Mouse (Mus musculus): ENCODE measurements around the gene Cald1. TPM values are rescaled to one million over a fixed set of nuclear protein-coding genes. Genes with fewer than 3 reads are reported as not detected.
A peak's percentile ranks its signal among the peaks of the same experiment; 100 is the strongest.

The Cald1 gene
- total RNA-seq (2021), result 99.5 and 102 TPM in 2 replicates
- long read RNA-seq, experiment 1, full-length matches to known transcripts, result 18 of 25 reads
- long read RNA-seq, experiment 1, partial matches to known transcripts, result 3 of 25 reads
- long read RNA-seq, experiment 1, other reads (novel, unspliced or antisense), result 4 of 25 reads
- long read RNA-seq, experiment 2, full-length matches to known transcripts, result 18 of 26 reads
- long read RNA-seq, experiment 2, partial matches to known transcripts, result 3 of 26 reads
- long read RNA-seq, experiment 2, other reads (novel, unspliced or antisense), result 5 of 26 reads

- DNase-seq, result peak; percentile 19
Measured at GRCm38 (mm10) chr6:34598121-34599065, at the start of gene Cald1. Gene Cald1 (plus strand): TSS chr6:34598500.

- peak; percentile 77 for DNase-seq
Measured at GRCm38 (mm10) chr6:34549017-34549416, 49.3 kb upstream of the Cald1 start.

GRCm38 (mm10) chr6:34552489-34553157 is 45.7 kb upstream of the Cald1 start:
- no peak for DNase-seq

- no peak for DNase-seq
Measured at GRCm38 (mm10) chr6:34554291-34554997, 43.9 kb upstream of the Cald1 start.

GRCm38 (mm10) chr6:34559521-34559920 is 38.8 kb upstream of the Cald1 start:
- no peak for DNase-seq

GRCm38 (mm10) chr6:34565176-34565880 is 33.0 kb upstream of the Cald1 start:
- DNase-seq, result peak; percentile 53

- no peak for DNase-seq
Measured at GRCm38 (mm10) chr6:34567298-34567697, 31.0 kb upstream of the Cald1 start.

- peak; percentile 31 for DNase-seq
Measured at GRCm38 (mm10) chr6:34579504-34580068, 18.7 kb upstream of the Cald1 start.

GRCm38 (mm10) chr6:34583365-34583764 is 14.9 kb upstream of the Cald1 start:
- DNase-seq, result no peak

GRCm38 (mm10) chr6:34588066-34588465 is 10.2 kb upstream of the Cald1 start:
- no peak for DNase-seq

GRCm38 (mm10) chr6:34590716-34591115 is 7.6 kb upstream of the Cald1 start:
- DNase-seq, result no peak

GRCm38 (mm10) chr6:34593353-34593752 is 4.9 kb upstream of the Cald1 start:
- DNase-seq, result no peak

- DNase-seq, result no peak
Measured at GRCm38 (mm10) chr6:34597316-34597715, 984 bp upstream of the Cald1 start.

GRCm38 (mm10) chr6:34599171-34599570 is 871 bp downstream of the Cald1 start:
- DNase-seq, result no peak

GRCm38 (mm10) chr6:34599631-34600111 is 1.4 kb downstream of the Cald1 start:
- no peak for DNase-seq

GRCm38 (mm10) chr6:34600850-34601249 is 2.5 kb downstream of the Cald1 start:
- no peak for DNase-seq

GRCm38 (mm10) chr6:34602091-34602490 is 3.8 kb downstream of the Cald1 start:
- no peak for DNase-seq

GRCm38 (mm10) chr6:34606407-34606806 is 8.1 kb downstream of the Cald1 start:
- DNase-seq, result no peak

- DNase-seq, result no peak
Measured at GRCm38 (mm10) chr6:34608603-34609002, 10.3 kb downstream of the Cald1 start.

GRCm38 (mm10) chr6:34609892-34610829 is 11.9 kb downstream of the Cald1 start:
- DNase-seq, result peak; percentile 55

All from adrenal gland, postnatal 14 days (tissue).